In genomic region chr1:183965341-183965740, GRCm38 (mm10) we compare ENCODE assay signal across 22 mouse cellular contexts. TPM values are rescaled to one million over a fixed set of nuclear protein-coding genes. Genes with fewer than 3 reads are reported as not detected.
A peak's percentile ranks its signal among the peaks of the same experiment; 100 is the strongest.
DNase-seq lines count a peak whose midpoint lies in the region; TF ChIP-seq lines count a peak whose summit lies in the region.
"Had no signal": no experiment of that assay in that cellular context is flagged by ENCODE, and none has a peak within 500 bp of the region (broad histone marks: within the 10 kb centered on the region; RNA-seq: fewer than 3 reads in every experiment).

No protein-coding gene starts in this region.

- no peak for TF ChIP-seq EP300 in heart, adult 2 months (IDR thresholded peaks at IDR 0.05; ENCODE audit: insufficient read depth, low read depth, low read length)
- no peak for TF ChIP-seq EP300 in CH12.LX (IDR thresholded peaks at IDR 0.05; ENCODE audit: low read length)

- no peaks in the 10 kb centered on the region for H3K4me1 ChIP-seq in heart, adult 2 months (ENCODE audit: control insufficient read depth, insufficient read depth, low read length)
- peaks cover 0 to 15% of the 10 kb centered on the region in 2 experiments; a peak in 2 of 4 replicates for H3K4me1 ChIP-seq in CH12.LX (ENCODE audit: control insufficient read depth in 1 of 2, insufficient read depth in 2 of 2)
- H3K4me1 ChIP-seq: embryonic facial prominence, embryonic 10.5 days; forebrain, embryonic 13.5 days; forebrain, embryonic 15.5 days had no signal

- intact Hi-C loops in heart, adult 2 months (cut with DNase I), result no loop called here

- H3K4me3 ChIP-seq in heart, adult 2 months, result no peak overlapping the region
- H3K4me3 ChIP-seq in CH12.LX (replicated peaks in 1 of 3; ENCODE audit: low read depth in 2 of 3, low read length in 2 of 3, poor library complexity in 1 of 3), result no peak overlapping the region
- H3K4me3 ChIP-seq: embryonic facial prominence, embryonic 10.5 days; embryonic facial prominence, embryonic 12.5 days; forebrain, embryonic 13.5 days; forebrain, embryonic 15.5 days had no signal

- no peak overlapping the region for H3K4me2 ChIP-seq in CH12.LX (ENCODE audit: insufficient read depth, low read depth, poor library complexity, severe bottlenecking)
- H3K4me2 ChIP-seq: embryonic facial prominence, embryonic 12.5 days; forebrain, embryonic 13.5 days; forebrain, embryonic 15.5 days had no signal

- H3K9me3 ChIP-seq in CH12.LX (replicated peaks; ENCODE audit: low read length), result no peaks in the 10 kb centered on the region
- H3K9me3 ChIP-seq: embryonic facial prominence, embryonic 10.5 days; embryonic facial prominence, embryonic 12.5 days; forebrain, embryonic 13.5 days; forebrain, embryonic 15.5 days had no signal

- DNase-seq in heart, adult 2 months, result no peak
- no peak for DNase-seq in heart, adult 8-10 months (ENCODE audit: low spot score)
- DNase-seq in thymus, postnatal 14 days, result peak; percentile 52
- no peak for DNase-seq in thymus, adult 18-20 months
- DNase-seq in CH12.LX (ENCODE audit: extremely low read depth), result no peak
- peak; percentile 32 to 42 for DNase-seq in thymus, postnatal 36 days
- no peak for DNase-seq in kidney, adult 9 months
- DNase-seq in right cerebral cortex, postnatal 25 days, result no peak
- DNase-seq: adrenal gland, adult 8-10 months; adrenal gland, postnatal 14 days; adrenal gland, postnatal 36 days; cerebellum, adult 11-12 months; cerebellum, adult 2 months; cerebellum, adult 9-10 months; cerebellum, postnatal 10 days; cerebellum, postnatal 25 days had no signal

- 80% methylated on average over 4 of the region's 4 CpGs for WGBS in heart, adult 2 months

- in situ Hi-C loops in CH12.LX (cut with MboI; ENCODE audit: low pct_ligation_motif_present, low pct_unique_long_range_greater_than_20kb, low sequenced_read_pairs), result no loop called here

- TF ChIP-seq POLR2A in heart, adult 2 months (IDR thresholded peaks at IDR 0.05; ENCODE audit: insufficient read depth, low read depth, low read length), result no peak
- TF ChIP-seq POLR2A in CH12.LX (IDR thresholded peaks at IDR 0.05; ENCODE audit: low read depth, low read length), result no peak

- no peak overlapping the region for H3K27ac ChIP-seq in heart, adult 2 months
- H3K27ac ChIP-seq in CH12.LX (ENCODE audit: insufficient read depth, low read depth), result no peak overlapping the region
- H3K27ac ChIP-seq: embryonic facial prominence, embryonic 10.5 days; embryonic facial prominence, embryonic 12.5 days; forebrain, embryonic 13.5 days; forebrain, embryonic 15.5 days had no signal

- H3K36me3 ChIP-seq in heart, adult 2 months (ENCODE audit: control insufficient read depth, insufficient read depth, low read length), result no peaks in the 10 kb centered on the region
- H3K36me3 ChIP-seq in CH12.LX (replicated peaks in 1 of 2; ENCODE audit: control insufficient read depth in 1 of 2, insufficient read depth in 1 of 2, low read length in 1 of 2), result no peaks in the 10 kb centered on the region
- H3K36me3 ChIP-seq: embryonic facial prominence, embryonic 10.5 days; embryonic facial prominence, embryonic 12.5 days; forebrain, embryonic 15.5 days; G1E had no signal

- peak; percentile 16; the same call in 1 of the 2 replicates for TF ChIP-seq CTCF in heart, adult 2 months (IDR thresholded peaks at IDR 0.05)
- no peak for TF ChIP-seq CTCF in CH12.LX (conservative IDR thresholded peaks at IDR 0.05 in 1 of 2, IDR thresholded peaks at IDR 0.05 in 1 of 2; ENCODE audit: low read depth in 2 of 2, low read length in 2 of 2)

- dilution Hi-C loops in CH12.LX (cut with MboI; ENCODE audit: extremely low pct_ligation_motif_present, extremely low pct_unique_long_range_greater_than_20kb, low sequenced_read_pairs), result no loop called here

- no peak; the same call in none of the 2 replicates for TF ChIP-seq RAD21 in CH12.LX (IDR thresholded peaks at IDR 0.05; ENCODE audit: low read depth, low read length)

- no peaks in the 10 kb centered on the region for H3K27me3 ChIP-seq in heart, adult 2 months (ENCODE audit: control insufficient read depth, insufficient read depth, low read length)
- peaks cover 3% of the 10 kb centered on the region for H3K27me3 ChIP-seq in CH12.LX (replicated peaks)
- H3K27me3 ChIP-seq: embryonic facial prominence, embryonic 12.5 days; forebrain, embryonic 13.5 days; forebrain, embryonic 15.5 days; Patski had no signal

- H3K9ac ChIP-seq in heart, adult 2 months (ENCODE audit: low read depth, low read length), result no peak overlapping the region
- no peak overlapping the region for H3K9ac ChIP-seq in CH12.LX (ENCODE audit: insufficient read depth, low read depth)
- H3K9ac ChIP-seq: embryonic facial prominence, embryonic 12.5 days; forebrain, embryonic 13.5 days; forebrain, embryonic 15.5 days had no signal

- H3K79me2 ChIP-seq in heart, adult 2 months (replicated peaks; ENCODE audit: control insufficient read depth, insufficient read depth, low read length), result no peaks in the 10 kb centered on the region
- no peaks in the 10 kb centered on the region for H3K79me2 ChIP-seq in CH12.LX (replicated peaks; ENCODE audit: control insufficient read depth, extremely low read depth, insufficient read depth, poor library complexity, severe bottlenecking)

TF ChIP-seq in CH12.LX, 34 proteins besides CTCF, POLR2A, EP300 and RAD21:
- no peak for TF ChIP-seq PAX5 (IDR thresholded peaks at IDR 0.05; ENCODE audit: low read length)
- TF ChIP-seq SMC3 (IDR thresholded peaks at IDR 0.05; ENCODE audit: low read depth, low read length), result peak; percentile 30; the same call in 1 of the 2 replicates

RNA-seq across cellular contexts. Expression of gene Dusp10, which starts 47.8 kb away (rescaled TPM):
- 1 to 10 TPM; 5.0 to 7.9 TPM for total RNA-seq in heart, adult 2 months (2021)
- polyA plus RNA-seq in heart, adult 2 months (2012; rRNA removed), result 14.1 and 16.3 TPM in 2 replicates
- 1 to 10 TPM; 5.8 to 8.3 (median 7.4) TPM for total RNA-seq in heart, adult 8-10 months (2022)
- total RNA-seq in CH12.LX (2012; rRNA removed) (2.4 and 2.8 TPM in 2 replicates), CH12.LX (2014; rRNA removed) (11.2 and 14.2 TPM in 2 replicates)
- polyA plus RNA-seq in CH12.LX (2012; ENCODE audit: insufficient read length, low read depth), result 13.9 and 16.1 TPM in 2 replicates
- polyA plus RNA-seq: G1E had no signal

Comparison
In these comparisons a context has a peak if more than half of its experiments do, and no peak if none do; other contexts are left out.
1. DNase-seq: peak in thymus, postnatal 14 days (single experiment) and thymus, postnatal 36 days (2 of 2); none in heart, adult 2 months (0 of 2), heart, adult 8-10 months (single experiment), thymus, adult 18-20 months (0 of 2), CH12.LX (single experiment), kidney, adult 9 months (single experiment) and right cerebral cortex, postnatal 25 days (single experiment).